Mouse (Mus musculus) midbrain, embryonic 14.5 days (tissue): ENCODE data around the gene Cacna1i. TPM values are rescaled to one million over a fixed set of nuclear protein-coding genes. Genes with fewer than 3 reads are reported as not detected.
A peak's percentile ranks its signal among the peaks of the same experiment; 100 is the strongest.

Experiments used
- ATAC-seq: fragments of 200-750 bp; cut with Nextera tagmentation; 2 replicates; pipeline ENCODE4 v1.8.0; 2017; ENCODE audit warnings: moderate number of reproducible peaks, moderate library complexity; ENCODE audit not compliant: low FRiP score, low TSS enrichment
- DNase-seq: peaks from one replicate; pipeline ENCODE4 v3.0.0-alpha.2; 2015
- H3K27ac ChIP-seq: fragments of 300-500 bp; sonication (generic); replicated peaks from 2 replicates; pipeline ENCODE4 v1.5.1; 2014; ENCODE audit warnings: mild to moderate bottlenecking, low read depth, low read length, moderate library complexity
- H3K27me3 ChIP-seq: fragments of 300-500 bp; sonication (generic); 2 replicates; pipeline ENCODE4 v1.6.1; 2014; ENCODE audit warnings: low read length, control low read depth, mixed read lengths; ENCODE audit not compliant: control insufficient read depth, insufficient read depth
- H3K36me3 ChIP-seq: fragments of 300-500 bp; sonication (generic); 2 replicates; pipeline ENCODE4 v1.6.1; 2014; ENCODE audit warnings: low read length, control low read depth; ENCODE audit not compliant: control insufficient read depth, insufficient read depth
- H3K4me1 ChIP-seq: fragments of 300-500 bp; sonication (generic); 2 replicates; pipeline ENCODE4 v1.6.1; 2014; ENCODE audit warnings: mild to moderate bottlenecking, antibody characterized with exemption, low read length, control low read depth; ENCODE audit not compliant: control insufficient read depth, insufficient read depth
- H3K4me2 ChIP-seq: fragments of 300-500 bp; sonication (generic); 2 replicates; pipeline ENCODE4 v1.6.1; 2014; ENCODE audit warnings: mild to moderate bottlenecking, low read length, moderate library complexity
- H3K4me3 ChIP-seq: fragments of 300-500 bp; sonication (generic); replicated peaks from 2 replicates; pipeline ENCODE4 v1.5.1; 2014; ENCODE audit warnings: low read depth, low read length
- H3K9ac ChIP-seq: fragments of 300-500 bp; sonication (generic); replicated peaks from 2 replicates; pipeline ENCODE4 v1.6.1; 2014; ENCODE audit warnings: mild to moderate bottlenecking, low read length, moderate library complexity
- H3K9me3 ChIP-seq: fragments of 300-500 bp; sonication (generic); 2 replicates; pipeline ENCODE4 v1.6.1; 2016; ENCODE audit warnings: low read length, control low read depth, mixed read lengths; ENCODE audit not compliant: control insufficient read depth
- WGBS: fragments of 180-500 bp; shearing (Covaris S2); extraction: QIAGEN DNeasy Blood & Tissue Kit; methylation state at CpG from one replicate; pipeline ENCODE4 v1.1.7; 2014; 5-methylcytosine and 5-hydroxymethylcytosine counted together
- polyA plus RNA-seq: library from polyadenylated mRNA; unstranded; fragments of >200 nt; fragmentation: Nextera tagmentation; extraction: Ambion mirVana; gene quantifications from 2 replicates; pipeline ENCODE4 v1.2.1, GENCODE M21; 2014

The Cacna1i gene
- polyA plus RNA-seq, 1 experiment from 2014 or later, result 0.75 TPM

DNA sequence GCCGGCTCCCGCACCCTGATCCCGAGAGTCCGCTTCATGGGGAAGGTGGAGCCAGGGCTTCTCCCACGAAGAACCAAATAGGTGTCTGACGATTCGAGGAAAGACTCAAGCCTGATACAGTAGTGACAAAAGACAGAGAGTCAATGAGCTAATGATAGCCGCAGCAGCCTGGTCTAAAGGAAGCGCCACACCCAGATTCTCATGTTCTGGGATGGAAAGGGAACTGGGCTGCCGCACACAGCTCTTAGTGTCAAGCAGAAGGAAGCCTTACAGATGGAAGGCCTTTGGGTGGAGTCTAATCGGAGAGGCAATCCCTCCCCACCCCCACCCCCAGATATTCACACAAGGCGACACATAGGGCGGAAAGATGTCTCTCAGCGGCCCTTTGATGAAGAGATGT lies 104.8 kb downstream of the Cacna1i start:
- H3K4me3 ChIP-seq, result no peak overlapping the region
- ATAC-seq, result no peak
- no peak overlapping the region for H3K9ac ChIP-seq
- no peaks in the 10 kb centered on the region for H3K36me3 ChIP-seq
- no peaks in the 10 kb centered on the region for H3K27me3 ChIP-seq
- no peak for DNase-seq
- H3K9me3 ChIP-seq, result no peaks in the 10 kb centered on the region
- no peaks in the 10 kb centered on the region for H3K4me1 ChIP-seq
- H3K4me2 ChIP-seq, result no peak overlapping the region
- WGBS, result 87% methylated on average over 14 of the region's 14 CpGs
- H3K27ac ChIP-seq, result no peak overlapping the region

DNA sequence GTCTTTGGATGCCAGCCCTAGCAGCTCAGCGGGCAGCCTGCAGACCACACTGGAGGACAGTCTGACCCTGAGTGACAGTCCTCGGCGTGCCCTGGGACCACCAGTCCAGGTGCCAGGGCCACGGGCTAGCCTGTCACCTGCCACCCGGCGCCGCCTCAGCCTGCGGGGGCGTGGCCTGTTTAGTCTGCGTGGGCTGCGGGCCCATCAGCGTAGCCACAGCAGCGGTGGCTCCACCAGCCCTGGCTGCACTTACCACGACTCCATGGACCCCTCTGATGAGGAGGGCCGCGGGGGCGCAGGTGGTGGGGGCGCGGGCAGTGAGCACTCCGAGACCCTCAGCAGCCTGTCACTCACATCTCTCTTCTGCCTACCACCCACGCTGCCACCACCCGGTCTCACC lies 108.0 kb downstream of the Cacna1i start:
- Histone ChIP-seq H3K4me3 (no peak overlapping the region), H3K9me3 (no peaks in the 10 kb centered on the region), H3K4me2 (no peak overlapping the region), H3K9ac (no peak overlapping the region), H3K27ac (no peak overlapping the region), H3K36me3 (no peaks in the 10 kb centered on the region), H3K27me3 (no peaks in the 10 kb centered on the region), H3K4me1 (no peaks in the 10 kb centered on the region)
- WGBS, result 77% methylated on average over 22 of the region's 22 CpGs
- ATAC-seq (no peak), DNase-seq (no peak)

DNA sequence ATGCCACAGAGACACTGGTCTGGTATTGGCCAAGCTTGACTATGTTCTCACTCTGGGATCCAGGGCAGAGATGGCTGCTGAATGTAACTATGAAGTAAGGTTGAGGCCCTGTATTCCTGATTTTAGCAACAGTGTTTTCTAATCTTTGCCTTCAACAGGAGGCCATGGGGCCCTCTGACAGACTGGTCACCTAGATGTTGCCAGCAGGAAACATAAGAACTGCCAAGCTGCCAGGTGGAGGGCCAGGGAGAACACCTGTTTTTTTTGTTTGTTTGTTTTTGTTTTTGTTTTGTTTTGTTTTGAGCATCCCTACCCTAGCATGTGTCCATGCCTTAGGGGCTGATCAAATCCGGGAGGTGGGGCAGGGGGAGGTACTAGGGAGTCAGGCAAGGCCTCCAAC lies 112.4 kb downstream of the Cacna1i start:
- 73% methylated on average over 1 of the region's 1 CpGs for WGBS
- no peaks in the 10 kb centered on the region for H3K9me3 ChIP-seq
- no peak for DNase-seq

DNA sequence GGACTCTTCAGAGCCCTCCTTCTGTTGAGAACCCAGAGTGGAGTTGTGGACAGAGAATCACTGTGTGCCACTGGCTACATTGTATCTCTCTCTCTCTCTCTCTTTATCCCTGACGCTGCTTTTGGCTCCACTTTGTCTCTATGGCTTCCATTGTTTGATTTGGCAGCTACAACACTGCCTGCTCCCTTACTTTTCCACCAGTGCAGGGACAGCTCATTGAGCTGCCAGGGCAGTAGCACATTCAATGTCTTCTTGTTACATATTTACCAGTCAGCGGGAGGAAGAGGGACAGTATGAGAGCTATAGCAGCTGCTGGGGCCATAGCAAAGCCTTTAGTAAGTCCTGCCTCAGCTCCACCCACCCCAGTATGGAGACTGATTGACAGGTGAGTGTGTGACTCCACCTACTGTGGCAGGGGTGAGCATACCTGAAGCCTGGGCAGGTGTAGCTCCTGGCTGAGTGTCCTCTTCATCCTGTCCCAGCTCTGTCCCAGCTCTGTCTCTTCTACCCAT lies 114.4 kb downstream of the Cacna1i start:
- peak overlapping the region; percentile 43 for H3K27ac ChIP-seq
- peaks cover 9% of the 10 kb centered on the region; the same call in 1 of the 2 replicates for H3K4me1 ChIP-seq
- H3K4me3 ChIP-seq, result no peak overlapping the region
- no peak overlapping the region for H3K9ac ChIP-seq
- no peak overlapping the region for H3K4me2 ChIP-seq
- DNase-seq (peak; percentile 50), ATAC-seq (peak; percentile 57; the same call in 1 of the 2 replicates)
- H3K36me3 ChIP-seq, result no peaks in the 10 kb centered on the region
- 17% methylated on average over 2 of the region's 2 CpGs for WGBS
- H3K9me3 ChIP-seq, result no peaks in the 10 kb centered on the region
- no peaks in the 10 kb centered on the region for H3K27me3 ChIP-seq

More for the DNA sequence above, 112.4 kb downstream of the Cacna1i start:
- Histone ChIP-seq H3K4me3 (no peak overlapping the region), H3K27me3 (no peaks in the 10 kb centered on the region), H3K27ac (no peak overlapping the region), H3K4me1 (peaks cover 9% of the 10 kb centered on the region; the same call in 1 of the 2 replicates), H3K9ac (no peak overlapping the region), H3K4me2 (no peak overlapping the region), H3K36me3 (no peaks in the 10 kb centered on the region)
- no peak for ATAC-seq

DNA sequence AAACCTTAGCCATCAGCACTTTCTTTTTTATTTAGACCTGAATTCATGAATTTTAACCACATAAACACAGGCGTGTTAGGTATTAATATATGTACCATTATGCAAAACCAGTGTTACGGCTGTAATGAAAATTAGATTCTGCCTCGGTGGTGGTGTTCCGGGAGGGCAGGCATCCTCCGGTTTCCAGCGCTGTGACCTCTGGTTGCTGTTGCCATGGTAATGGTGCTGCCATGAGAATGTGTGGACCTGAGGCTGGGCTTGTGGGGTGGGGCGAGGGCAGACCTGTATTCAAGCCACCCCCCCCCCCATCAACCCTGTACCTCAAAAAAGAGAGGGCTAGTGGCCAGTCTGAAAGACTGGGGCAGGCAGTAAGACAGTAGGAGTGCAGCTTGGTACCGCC lies 114.9 kb downstream of the Cacna1i start:
- H3K27me3 ChIP-seq, result no peaks in the 10 kb centered on the region
- H3K27ac ChIP-seq, result peak overlapping the region; percentile 43
- H3K36me3 ChIP-seq, result no peaks in the 10 kb centered on the region
- no peaks in the 10 kb centered on the region for H3K9me3 ChIP-seq
- peak; percentile 37 for ATAC-seq
- no peak overlapping the region for H3K4me2 ChIP-seq
- H3K9ac ChIP-seq, result no peak overlapping the region
- peaks cover 9% of the 10 kb centered on the region; the same call in 1 of the 2 replicates for H3K4me1 ChIP-seq
- 22% methylated on average over 8 of the region's 8 CpGs for WGBS
- DNase-seq, result peak; percentile 57
- no peak overlapping the region for H3K4me3 ChIP-seq

DNA sequence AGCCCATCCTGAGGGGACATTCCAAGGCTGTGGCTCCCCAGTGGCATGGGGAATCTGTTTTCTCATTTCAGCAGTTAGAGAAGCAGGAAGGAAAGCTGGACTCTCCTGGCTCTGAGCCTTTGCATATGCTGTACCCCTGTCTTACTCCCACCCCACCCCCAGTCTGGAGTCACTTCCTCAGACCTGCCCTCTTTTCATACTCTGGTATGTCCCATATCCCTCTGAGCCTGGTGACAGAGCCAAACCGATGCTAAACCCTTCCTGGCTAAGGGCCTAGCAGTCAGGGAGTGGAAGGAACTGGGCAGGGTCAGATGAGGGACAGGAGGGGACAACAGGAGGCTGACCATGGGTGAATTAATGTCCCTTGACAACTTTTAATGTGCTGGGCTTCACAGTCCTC lies 120.8 kb downstream of the Cacna1i start:
- Histone ChIP-seq H3K4me1 (no peaks in the 10 kb centered on the region), H3K4me3 (no peak overlapping the region), H3K4me2 (no peak overlapping the region), H3K36me3 (no peaks in the 10 kb centered on the region), H3K9ac (no peak overlapping the region), H3K27ac (no peak overlapping the region), H3K27me3 (no peaks in the 10 kb centered on the region), H3K9me3 (no peaks in the 10 kb centered on the region)
- ATAC-seq (no peak), DNase-seq (no peak)
- 58% methylated on average over 1 of the region's 1 CpGs for WGBS

DNA sequence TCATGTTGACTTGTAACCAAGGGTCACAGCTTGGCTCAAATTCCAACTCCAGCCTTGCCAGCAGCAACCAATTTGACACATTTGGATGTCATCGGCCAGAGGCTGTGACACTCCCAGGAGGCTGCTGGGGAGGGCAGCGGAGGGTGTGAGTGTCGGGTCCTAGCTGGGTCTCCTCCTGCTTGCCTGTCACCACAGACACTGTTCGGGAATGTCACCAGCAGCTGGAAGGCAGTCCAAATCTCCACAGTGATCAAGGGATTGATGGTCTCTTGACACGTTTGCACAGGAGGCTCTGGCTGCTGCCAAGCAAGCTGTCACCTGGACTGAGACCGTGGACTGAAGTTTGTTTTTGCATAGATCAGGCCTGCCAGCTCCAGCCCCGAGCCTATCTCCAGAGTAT lies 123.6 kb downstream of the Cacna1i start:
- Histone ChIP-seq H3K4me2 (no peak overlapping the region), H3K27ac (no peak overlapping the region), H3K4me3 (no peak overlapping the region), H3K4me1 (no peaks in the 10 kb centered on the region), H3K27me3 (no peaks in the 10 kb centered on the region), H3K9me3 (no peaks in the 10 kb centered on the region), H3K36me3 (no peaks in the 10 kb centered on the region), H3K9ac (no peak overlapping the region)
- WGBS, result 76% methylated on average over 7 of the region's 7 CpGs
- ATAC-seq (no peak), DNase-seq (no peak)

DNA sequence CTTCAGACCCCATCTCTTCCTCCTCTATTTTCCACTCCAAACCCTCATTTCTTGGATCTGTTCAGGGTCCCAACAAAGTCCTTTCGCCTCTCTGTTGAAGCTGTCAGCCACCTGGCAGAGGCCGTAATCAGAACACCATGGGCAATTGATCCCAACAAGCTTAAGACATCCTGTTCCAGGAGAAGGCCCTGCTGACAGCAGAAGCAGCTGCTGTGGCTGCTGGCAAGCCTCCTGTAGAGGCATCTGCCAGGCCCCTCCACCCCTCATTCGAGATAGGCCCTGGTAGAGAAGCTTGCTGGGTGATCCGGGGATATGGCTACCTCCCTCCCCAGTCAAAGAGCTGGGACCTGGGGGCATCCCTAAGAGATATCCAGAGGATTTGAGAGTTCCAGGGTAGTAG lies 126.0 kb downstream of the Cacna1i start:
- ATAC-seq, result no peak
- WGBS, result 81% methylated on average over 4 of the region's 4 CpGs

DNA sequence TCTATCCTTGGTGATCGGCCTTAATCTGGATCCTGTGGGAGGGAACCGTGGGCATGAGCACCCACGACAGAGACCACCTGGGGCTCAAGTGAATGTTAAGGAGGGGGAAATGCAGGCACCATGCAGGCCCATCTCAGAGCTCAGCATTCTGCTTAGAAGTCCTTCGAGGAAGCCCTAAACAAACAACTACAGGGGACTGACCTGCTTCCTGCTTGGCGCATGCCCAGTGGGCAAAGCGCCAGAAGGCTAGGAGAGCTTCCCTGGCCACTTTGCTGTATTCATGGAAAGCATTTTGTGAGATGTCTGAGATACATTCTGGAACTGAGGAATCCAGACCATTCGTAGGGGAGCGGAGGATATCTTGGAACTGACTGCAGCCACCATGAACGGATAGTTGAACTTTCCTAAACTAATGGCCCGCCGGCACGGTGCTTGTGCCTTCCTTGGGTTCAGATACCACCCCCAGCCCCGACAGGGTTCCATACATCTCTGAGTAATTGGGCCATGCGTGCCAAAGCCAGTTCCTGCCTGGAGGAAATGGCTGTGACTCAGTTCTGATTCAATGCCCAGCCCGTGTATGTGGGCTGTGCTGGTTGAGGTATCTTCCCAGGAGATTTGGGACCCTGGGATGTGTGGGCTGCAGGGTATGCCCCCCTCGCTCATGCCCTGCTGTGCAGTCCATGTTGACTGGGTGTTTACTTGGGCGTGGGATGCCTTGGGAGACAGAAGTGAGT lies 127.1 kb downstream of the Cacna1i start:
- Histone ChIP-seq H3K27ac (no peak overlapping the region), H3K4me1 (0 out of 2 replicates have a peak, but pooled peaks cover 3% of the 10 kb centered on the region), H3K9me3 (no peaks in the 10 kb centered on the region), H3K9ac (no peak overlapping the region), H3K36me3 (no peaks in the 10 kb centered on the region), H3K27me3 (no peaks in the 10 kb centered on the region), H3K4me3 (no peak overlapping the region), H3K4me2 (no peak overlapping the region)
- DNase-seq (no peak), ATAC-seq (no peak)
- WGBS, result 87% methylated on average over 17 of the region's 17 CpGs

More for the DNA sequence above, 126.0 kb downstream of the Cacna1i start:
- Histone ChIP-seq H3K4me3 (no peak overlapping the region), H3K27ac (no peak overlapping the region), H3K4me2 (no peak overlapping the region), H3K4me1 (0 out of 2 replicates have a peak, but pooled peaks cover 3% of the 10 kb centered on the region), H3K9me3 (no peaks in the 10 kb centered on the region), H3K36me3 (no peaks in the 10 kb centered on the region), H3K27me3 (no peaks in the 10 kb centered on the region), H3K9ac (no peak overlapping the region)
- no peak for DNase-seq
